ENCODE assay signal across 25 mouse cellular contexts in genomic region chr9:31454356-31454755, GRCm38 (mm10). TPM values are rescaled to one million over a fixed set of nuclear protein-coding genes. Genes with fewer than 3 reads are reported as not detected.
A peak's percentile ranks its signal among the peaks of the same experiment; 100 is the strongest.
DNase-seq lines count a peak whose midpoint lies in the region; ATAC-seq and TF ChIP-seq lines count a peak whose summit lies in the region.
"Had no signal": no experiment of that assay in that cellular context is flagged by ENCODE, and none has a peak within 500 bp of the region (broad histone marks: within the 10 kb centered on the region; RNA-seq: fewer than 3 reads in every experiment).

No protein-coding gene starts in this region.

- intact Hi-C loops in heart, postnatal 14 days (cut with DNase I): no loop called here

- DNase-seq in heart, adult 11 months: peak; percentile 53
- peak; percentile 69 for DNase-seq in heart, embryonic 10.5 days (ENCODE audit: low spot score)
- no peak for DNase-seq in heart, postnatal 14 days
- DNase-seq in layer of hippocampus, postnatal 14 days (ENCODE audit: low spot score in 2 of 2): no peak
- DNase-seq: adrenal gland, adult 2 months; adrenal gland, adult 8-10 months; adrenal gland, postnatal 10 days; adrenal gland, postnatal 14 days; adrenal gland, postnatal 25 days; adrenal gland, postnatal 36 days; B cell, adult 2 months; cerebellum, adult 11 months; cerebellum, adult 11-12 months; cerebellum, adult 18-20 months had no signal

- H3K4me1 ChIP-seq in heart, embryonic 11.5 days (ENCODE audit: control insufficient read depth, insufficient read depth, low read length): no peaks in the 10 kb centered on the region
- no peaks in the 10 kb centered on the region for H3K4me1 ChIP-seq in heart, embryonic 10.5 days
- H3K4me1 ChIP-seq in intestine, postnatal 0 days (replicated peaks; ENCODE audit: control insufficient read depth, insufficient read depth, low read length): no peaks in the 10 kb centered on the region; the same call in 1 of the 2 replicates
- no peaks in the 10 kb centered on the region for H3K4me1 ChIP-seq in intestine, embryonic 15.5 days (replicated peaks)
- H3K4me1 ChIP-seq in brown adipose tissue, adult 24 weeks (ENCODE audit: control insufficient read depth, insufficient read depth, insufficient read length, low read length): peaks cover 24% of the 10 kb centered on the region

- 46% methylated on average over 1 of the region's 1 CpGs for WGBS in heart, embryonic 11.5 days (ENCODE audit: insufficient replicate concordance)
- WGBS in heart, embryonic 10.5 days: 45% methylated on average over 1 of the region's 1 CpGs
- 55% methylated on average over 1 of the region's 1 CpGs for WGBS in intestine, postnatal 0 days
- WGBS in intestine, embryonic 15.5 days: 66% methylated on average over 1 of the region's 1 CpGs

- no peak overlapping the region for H3K9ac ChIP-seq in heart, embryonic 11.5 days (ENCODE audit: low read depth, low read length)
- H3K9ac ChIP-seq in intestine, postnatal 0 days (ENCODE audit: low read depth, low read length): no peak overlapping the region
- H3K9ac ChIP-seq in intestine, embryonic 15.5 days: no peak overlapping the region

- H3K27ac ChIP-seq in heart, embryonic 11.5 days (ENCODE audit: low read depth, low read length): no peak overlapping the region
- H3K27ac ChIP-seq in heart, embryonic 10.5 days: no peak overlapping the region
- H3K27ac ChIP-seq in intestine, postnatal 0 days (ENCODE audit: low read depth, low read length): no peak overlapping the region
- H3K27ac ChIP-seq in intestine, embryonic 15.5 days: no peak overlapping the region
- H3K27ac ChIP-seq in brown adipose tissue, adult 24 weeks (replicated peaks; ENCODE audit: low read depth, low read length): 0 out of 2 replicates have a peak overlapping the region, but pooled peaks have one; percentile 45

- H3K4me3 ChIP-seq in heart, embryonic 11.5 days (ENCODE audit: low read depth, low read length): no peak overlapping the region
- H3K4me3 ChIP-seq in heart, embryonic 10.5 days: no peak overlapping the region
- no peak overlapping the region for H3K4me3 ChIP-seq in intestine, postnatal 0 days (ENCODE audit: low read depth, low read length)
- no peak overlapping the region for H3K4me3 ChIP-seq in intestine, embryonic 15.5 days (replicated peaks)
- no peak overlapping the region for H3K4me3 ChIP-seq in brown adipose tissue, adult 24 weeks (ENCODE audit: insufficient read depth, low read depth, low read length)

- H3K9me3 ChIP-seq in heart, embryonic 11.5 days (replicated peaks; ENCODE audit: control insufficient read depth, low read length): no peaks in the 10 kb centered on the region
- H3K9me3 ChIP-seq in heart, embryonic 10.5 days: no peaks in the 10 kb centered on the region
- H3K9me3 ChIP-seq in intestine, postnatal 0 days (ENCODE audit: control insufficient read depth): no peaks in the 10 kb centered on the region
- no peaks in the 10 kb centered on the region for H3K9me3 ChIP-seq in intestine, embryonic 15.5 days
- H3K9me3 ChIP-seq: G1E had no signal

- no peaks in the 10 kb centered on the region for H3K36me3 ChIP-seq in heart, embryonic 11.5 days (ENCODE audit: control insufficient read depth, insufficient read depth, low read length)
- no peaks in the 10 kb centered on the region for H3K36me3 ChIP-seq in heart, embryonic 10.5 days
- H3K36me3 ChIP-seq in intestine, postnatal 0 days (ENCODE audit: control insufficient read depth, insufficient read depth): no peaks in the 10 kb centered on the region
- H3K36me3 ChIP-seq in intestine, embryonic 15.5 days: no peaks in the 10 kb centered on the region
- H3K36me3 ChIP-seq: G1E had no signal

- no peak for ATAC-seq in heart, embryonic 11.5 days (replicated peaks; ENCODE audit: insufficient number of reproducible peaks, low FRiP score, low TSS enrichment)
- no peak for ATAC-seq in intestine, postnatal 0 days
- no peak for ATAC-seq in intestine, embryonic 15.5 days
- ATAC-seq: activated CD4-positive, CD25-positive, alpha-beta regulatory T cell, adult 4 months; CD4-positive, CD25-positive, alpha-beta regulatory T cell, adult 4 months; Patski had no signal

- 0 out of 2 replicates have a peak, but pooled peaks have one; percentile 7 for TF ChIP-seq CTCF in intestine, postnatal 0 days (IDR thresholded peaks at IDR 0.05; ENCODE audit: low read depth)

- H3K4me2 ChIP-seq in heart, embryonic 11.5 days: no peak overlapping the region
- H3K4me2 ChIP-seq in intestine, postnatal 0 days (replicated peaks; ENCODE audit: low read depth): no peak overlapping the region
- no peak overlapping the region for H3K4me2 ChIP-seq in intestine, embryonic 15.5 days (replicated peaks)

- H3K27me3 ChIP-seq in heart, embryonic 11.5 days (ENCODE audit: control insufficient read depth, insufficient read depth, low read length): 0 out of 2 replicates have a peak, but pooled peaks cover 2% of the 10 kb centered on the region
- H3K27me3 ChIP-seq in heart, embryonic 10.5 days (ENCODE audit: insufficient read depth, poor library complexity, severe bottlenecking): no peaks in the 10 kb centered on the region
- H3K27me3 ChIP-seq in intestine, postnatal 0 days (replicated peaks; ENCODE audit: control insufficient read depth, insufficient read depth, low read length): no peaks in the 10 kb centered on the region
- no peaks in the 10 kb centered on the region for H3K27me3 ChIP-seq in intestine, embryonic 15.5 days (replicated peaks)
- H3K27me3 ChIP-seq: CH12.LX had no signal

RNA-seq across cellular contexts. Expression of gene Tmem45b, which starts 9.9 kb away (rescaled TPM):
- not detected in 2 replicates for polyA plus RNA-seq in heart, embryonic 11.5 days (2014; fragmentation: Nextera tagmentation; extraction: Ambion mirVana)
- polyA plus RNA-seq in heart, embryonic 10.5 days (2016; fragmentation: Nextera tagmentation; extraction: Ambion mirVana): 0.07 TPM in 1 of 2 replicates, not detected in the other
- 1 to 10 TPM in 1 of 2 experiments, under 1 TPM in 1; 0.41 to 2.0 TPM for total RNA-seq in heart, postnatal 14 days (2021)
- polyA plus RNA-seq in intestine, postnatal 0 days (2015; fragmentation: Nextera tagmentation; extraction: Ambion mirVana): 222 and 234 TPM in 2 replicates
- 74.8 and 89.0 TPM in 2 replicates for polyA plus RNA-seq in intestine, embryonic 15.5 days (2015; fragmentation: Nextera tagmentation; extraction: Ambion mirVana)
- polyA plus RNA-seq in brown adipose tissue, adult 24 weeks (2012; ENCODE audit: insufficient read depth, insufficient read length, missing spikeins): 471 and 724 TPM in 2 replicates
- total RNA-seq in layer of hippocampus, postnatal 14 days (2021): not detected
- total RNA-seq: CH12.LX, MEL had no signal
- polyA plus RNA-seq: activated CD4-positive, CD25-positive, alpha-beta regulatory T cell, adult 4 months; C2C12; CD4-positive, CD25-positive, alpha-beta regulatory T cell, adult 4 months; G1E; Patski had no signal

Comparison
In these comparisons a context has a peak if more than half of its experiments do, and no peak if none do; other contexts are left out.
1. DNase-seq: peak in heart, adult 11 months (single experiment) and heart, embryonic 10.5 days (single experiment); none in heart, postnatal 14 days (0 of 2) and layer of hippocampus, postnatal 14 days (0 of 2).
2. RNA of gene Tmem45b, which starts 9.9 kb away (polyA plus RNA-seq): 471 to 724 TPM in brown adipose tissue, adult 24 weeks, 222 to 234 TPM in intestine, postnatal 0 days and 74.8 to 89.0 TPM in intestine, embryonic 15.5 days; not detected in heart, embryonic 11.5 days and 0.07 TPM in heart, embryonic 10.5 days; every median in the first group is over 10 times any median in the second.